In genomic region chr12:71959351-71959991, GRCm38 (mm10) we compare ENCODE assay signal across 12 mouse cellular contexts.
DNase-seq lines count a peak whose midpoint lies in the region; ATAC-seq and TF ChIP-seq lines count a peak whose summit lies in the region.
"Had no signal": no experiment of that assay in that cellular context is flagged by ENCODE, and none has a peak within 500 bp of the region (broad histone marks: within the 10 kb centered on the region; RNA-seq: fewer than 3 reads in every experiment).

No protein-coding gene starts in this region.

- H3K4me1 ChIP-seq in lung, embryonic 14.5 days (ENCODE audit: insufficient read depth): no peaks in the 10 kb centered on the region
- no peaks in the 10 kb centered on the region for H3K4me1 ChIP-seq in hindbrain, postnatal 0 days (ENCODE audit: insufficient read depth, low read length)

- ATAC-seq in lung, embryonic 14.5 days (ENCODE audit: insufficient read depth): no peak
- peak; percentile 61; the same call in 1 of the 2 replicates for ATAC-seq in hindbrain, postnatal 0 days
- no peak for ATAC-seq in activated CD4-positive, CD25-positive, alpha-beta regulatory T cell, adult 4 months

- H3K4me2 ChIP-seq in lung, embryonic 14.5 days: no peak overlapping the region
- no peak overlapping the region for H3K4me2 ChIP-seq in hindbrain, postnatal 0 days (ENCODE audit: low read depth, low read length)

- H3K27ac ChIP-seq in lung, embryonic 14.5 days (ENCODE audit: low read depth): no peak overlapping the region
- no peak overlapping the region for H3K27ac ChIP-seq in hindbrain, postnatal 0 days
- H3K27ac ChIP-seq: gastrocnemius, adult 2 months had no signal

- H3K9ac ChIP-seq in lung, embryonic 14.5 days: no peak overlapping the region
- no peak overlapping the region for H3K9ac ChIP-seq in hindbrain, postnatal 0 days (replicated peaks; ENCODE audit: low read length)

- no peaks in the 10 kb centered on the region for H3K27me3 ChIP-seq in lung, embryonic 14.5 days (ENCODE audit: insufficient read depth, low read length)
- H3K27me3 ChIP-seq in hindbrain, postnatal 0 days (ENCODE audit: insufficient read depth, low read length): no peaks in the 10 kb centered on the region

- intact Hi-C loops in gastrocnemius, postnatal 36 days (cut with DNase I): no loop called here

- peaks cover 35% of the 10 kb centered on the region for H3K36me3 ChIP-seq in lung, embryonic 14.5 days (ENCODE audit: insufficient read depth)
- peaks cover 9% of the 10 kb centered on the region for H3K36me3 ChIP-seq in hindbrain, postnatal 0 days (ENCODE audit: insufficient read depth, low read length)

- no peak for TF ChIP-seq CTCF in lung, embryonic 14.5 days (IDR thresholded peaks at IDR 0.05; ENCODE audit: low read depth)
- TF ChIP-seq CTCF in hindbrain, postnatal 0 days (IDR thresholded peaks at IDR 0.05; ENCODE audit: low read depth): no peak

- no peaks in the 10 kb centered on the region for H3K9me3 ChIP-seq in lung, embryonic 14.5 days (ENCODE audit: low read depth, low read length)
- no peaks in the 10 kb centered on the region for H3K9me3 ChIP-seq in hindbrain, postnatal 0 days (ENCODE audit: low read length)

- peak; percentile 27 for DNase-seq in lung, embryonic 14.5 days
- DNase-seq in lung, postnatal 10 days: no peak
- DNase-seq in NIH3T3 (ENCODE audit: low read depth): peak; percentile 87
- peak; percentile 19 for DNase-seq in embryo, embryonic 9.5 days (ENCODE audit: extremely low spot score)
- DNase-seq in hindbrain, postnatal 0 days (ENCODE audit: low spot score): peak; percentile 54
- no peak for DNase-seq in left cerebral cortex, adult 9 months (ENCODE audit: low spot score in 2 of 2)
- DNase-seq in gastrocnemius, postnatal 36 days: no peak
- DNase-seq: cerebellum, postnatal 25 days; gastrocnemius, adult 2 months; kidney, adult 8-10 months; layer of hippocampus, postnatal 36 days had no signal

- no peak overlapping the region for H3K4me3 ChIP-seq in lung, embryonic 14.5 days (ENCODE audit: low read depth, low read length)
- no peak overlapping the region for H3K4me3 ChIP-seq in hindbrain, postnatal 0 days (ENCODE audit: low read length)
- H3K4me3 ChIP-seq: gastrocnemius, adult 2 months had no signal

- WGBS in lung, embryonic 14.5 days: 41% methylated on average over 6 of the region's 6 CpGs
- whole genome bisulfite sequencing in hindbrain, postnatal 0 days: 10% methylated on average over 6 of the region's 6 CpGs

Comparison
In these comparisons a context has a peak if more than half of its experiments do, and no peak if none do; other contexts are left out.
1. DNase-seq: peak in lung, embryonic 14.5 days (single experiment), NIH3T3 (single experiment), embryo, embryonic 9.5 days (single experiment) and hindbrain, postnatal 0 days (single experiment); none in lung, postnatal 10 days (single experiment), left cerebral cortex, adult 9 months (0 of 2) and gastrocnemius, postnatal 36 days (0 of 2).